Mouse (Mus musculus) ovary, adult 18-20 months (tissue): ENCODE results near the gene Madcam1.
"Not testable (repeated sequence)": the region's sequence is repeated elsewhere in the genome, so short reads cannot be mapped to it uniquely, and the experiment has no call there.

Experiments used
- DNase-seq: peaks from one replicate; pipeline ENCODE4 v3.0.0; 2022; ENCODE audit warnings: low spot score, mixed read lengths

Madcam1 gene

DNA sequence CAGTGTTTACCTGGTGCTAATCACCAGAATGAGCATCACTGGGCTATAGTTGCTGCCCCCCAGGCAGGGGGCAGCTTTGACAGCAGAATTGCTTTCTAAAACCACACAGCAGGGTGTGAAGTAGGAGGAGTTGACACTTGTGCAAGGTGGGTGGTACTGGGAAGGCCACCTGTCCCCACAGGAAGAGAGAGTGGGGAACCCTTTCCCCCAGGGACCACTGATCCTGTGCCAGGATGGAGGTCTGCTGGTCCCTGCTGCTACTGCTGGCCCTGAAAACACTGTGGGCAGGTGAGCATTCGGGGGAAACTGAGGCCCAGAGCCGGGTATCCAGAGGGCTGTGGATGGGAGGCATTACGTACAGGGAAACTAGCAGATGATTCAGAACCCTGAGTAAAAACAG, 24.8 kb downstream of the Madcam1 start:
- DNase-seq = no peak

DNA sequence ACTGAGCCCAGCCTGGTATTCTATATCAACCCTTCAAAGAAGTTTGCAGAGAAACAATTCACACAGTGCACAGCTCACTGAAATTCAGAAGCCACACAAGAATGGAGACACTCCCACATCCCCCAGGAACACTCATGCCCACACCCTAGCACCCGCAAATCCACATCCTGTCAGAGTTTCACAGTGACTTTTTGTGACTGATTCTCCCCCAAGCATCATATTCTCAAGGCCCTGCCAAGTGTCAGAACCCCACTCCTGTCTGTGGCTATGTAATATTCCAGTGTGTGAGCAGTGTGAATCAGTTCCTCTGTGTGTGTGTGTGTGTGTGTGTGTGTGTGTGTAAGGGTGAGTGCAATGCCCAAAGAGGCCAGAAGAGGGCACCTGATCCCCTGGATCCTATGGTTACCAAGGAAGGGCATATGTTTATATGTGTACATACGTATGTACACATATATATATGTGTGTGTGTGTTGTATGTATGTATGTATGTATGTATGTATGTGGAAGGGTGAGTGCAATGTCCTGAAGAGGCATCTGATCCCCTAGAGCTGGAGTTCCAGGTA, 27.7 kb downstream of the Madcam1 start:
- DNase-seq = no peak

DNA sequence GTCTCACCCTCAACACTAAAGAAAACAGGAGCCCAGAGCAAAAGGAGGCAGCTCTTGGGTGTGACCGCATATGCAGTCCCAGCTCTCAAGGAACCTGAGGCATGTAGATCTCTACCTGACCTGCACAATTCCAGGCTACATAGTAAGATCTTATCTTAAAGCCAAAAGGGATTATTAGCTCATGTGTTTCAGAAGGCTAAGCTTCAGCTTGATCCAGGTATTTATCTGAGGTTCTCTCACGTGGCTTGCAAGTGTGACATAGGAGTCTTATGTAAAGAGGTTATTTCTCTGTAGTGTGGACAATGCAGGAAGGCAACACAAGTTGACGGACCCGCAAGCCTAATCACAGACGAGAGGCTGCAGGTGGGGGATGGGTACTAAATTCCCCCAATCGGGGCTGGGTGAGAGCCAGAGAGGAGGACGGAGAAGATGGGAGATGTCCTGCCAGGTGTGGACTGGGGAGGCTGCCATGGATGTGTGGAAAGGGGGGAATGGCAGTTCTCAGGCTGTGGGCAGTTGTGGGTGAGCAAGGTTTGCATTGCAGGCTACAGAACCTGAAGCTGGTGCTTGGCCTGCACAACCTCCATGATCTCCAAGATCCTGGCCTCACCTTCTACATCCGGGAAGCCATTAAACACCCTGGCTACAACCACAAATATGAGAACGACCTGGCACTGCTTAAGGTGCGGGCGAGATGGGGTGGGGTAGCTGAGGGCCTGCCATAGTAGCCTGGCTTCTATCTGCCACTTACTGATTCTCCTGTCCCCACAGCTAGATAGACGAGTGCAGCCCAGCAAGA, 29.4 kb downstream of the Madcam1 start:
- DNase-seq = no peak

DNA sequence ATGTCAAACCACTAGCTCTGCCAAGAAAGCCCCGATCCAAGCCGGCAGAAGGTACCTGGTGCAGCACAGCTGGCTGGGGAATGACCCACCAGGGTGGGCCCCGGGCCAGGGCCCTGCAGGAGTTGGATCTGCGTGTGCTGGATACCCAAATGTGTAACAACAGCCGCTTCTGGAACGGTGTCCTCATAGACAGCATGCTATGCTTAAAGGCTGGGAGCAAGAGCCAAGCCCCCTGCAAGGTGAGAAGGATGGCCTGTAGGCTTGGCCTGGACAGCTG, 30.0 kb downstream of the Madcam1 start:
- DNase-seq = no peak

DNA sequence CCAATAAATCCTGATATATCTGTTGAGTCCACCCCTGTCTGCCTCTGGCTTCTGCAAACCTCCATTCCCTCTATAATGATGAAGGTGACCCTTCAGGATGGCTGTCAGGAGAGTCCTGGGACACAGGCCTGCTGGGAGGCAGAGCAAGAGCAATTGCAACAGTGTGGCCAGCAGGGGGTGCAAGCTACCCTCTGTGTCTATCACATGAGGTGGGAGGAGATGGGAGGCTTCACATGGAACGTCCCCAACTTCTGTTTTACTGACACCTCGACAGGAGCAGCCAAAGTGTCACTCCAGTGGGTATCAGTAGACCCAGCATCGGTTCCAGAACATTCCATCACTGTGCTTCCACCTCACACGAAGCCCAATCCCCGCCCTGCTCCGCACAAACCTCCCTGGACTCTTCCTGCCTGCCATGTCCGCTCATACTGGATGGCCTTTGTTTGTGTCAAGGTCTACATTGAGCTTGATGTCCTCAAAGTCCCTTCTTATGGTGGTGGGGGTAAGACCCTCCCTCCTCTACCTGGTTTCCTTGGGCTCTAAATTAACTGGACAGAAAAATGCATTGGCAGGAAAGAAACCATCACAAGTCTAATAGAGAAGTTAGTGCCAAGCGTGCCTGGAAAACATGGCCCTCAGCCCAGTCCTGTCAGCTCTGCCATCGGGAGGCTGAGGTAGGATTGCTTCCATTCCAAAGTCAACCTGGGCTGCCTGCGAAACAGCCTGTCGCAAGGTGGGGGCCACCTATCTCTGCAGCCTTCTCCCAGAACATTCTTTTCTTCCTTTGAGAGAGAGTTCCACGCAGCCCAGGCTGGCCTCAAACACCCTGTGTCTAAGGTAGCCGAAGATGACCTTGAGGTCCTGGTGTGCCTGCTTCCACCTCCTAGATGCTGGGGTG, 31.1 kb downstream of the Madcam1 start:
- peak; percentile 50 for DNase-seq

DNA sequence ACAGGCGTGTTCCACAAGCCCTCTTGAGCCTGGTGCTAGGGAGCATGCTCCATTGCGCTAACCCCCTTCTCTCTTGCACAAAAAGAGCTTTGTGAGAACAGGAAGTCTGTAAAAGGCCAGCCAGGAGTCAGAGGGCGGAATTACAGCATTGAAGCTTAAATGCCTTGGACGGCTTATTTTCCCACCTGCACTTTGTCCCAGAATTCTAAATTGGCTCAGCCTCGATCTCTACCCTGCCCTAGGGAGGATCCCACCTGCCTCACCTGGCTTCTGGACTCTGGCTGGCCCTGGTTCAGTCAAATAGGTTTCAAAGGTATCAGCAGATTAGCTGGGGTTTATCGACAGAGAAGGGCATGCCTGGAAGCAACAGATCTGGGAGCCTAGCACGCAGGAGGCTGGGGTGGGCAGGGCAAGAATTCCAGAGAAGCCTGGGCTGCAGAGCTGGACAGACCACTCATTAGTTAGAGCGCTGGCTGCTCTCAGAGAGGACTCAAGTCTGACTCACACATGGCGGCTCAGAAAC, 31.8 kb downstream of the Madcam1 start:
- no peak for DNase-seq

DNA sequence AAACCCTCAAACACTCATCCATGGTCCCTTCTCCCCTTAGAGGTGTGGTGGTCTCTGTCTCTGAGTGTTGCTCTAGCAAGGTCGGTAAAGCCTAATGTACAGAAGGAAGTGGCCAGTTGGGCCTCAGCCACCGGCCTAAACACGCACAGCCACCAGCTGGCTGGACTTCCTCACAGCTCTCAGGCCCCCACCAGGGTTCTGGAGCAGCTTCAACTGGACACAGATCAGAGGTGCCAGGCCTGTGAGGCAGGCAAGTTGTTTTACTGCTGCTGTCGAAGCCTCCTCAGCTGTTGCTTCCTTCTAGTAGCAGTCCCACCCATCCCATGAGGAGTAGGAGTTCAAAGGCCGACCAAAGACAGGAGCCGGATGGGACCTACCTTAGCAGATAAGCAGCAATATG, 33.6 kb downstream of the Madcam1 start:
- no peak for DNase-seq

DNA sequence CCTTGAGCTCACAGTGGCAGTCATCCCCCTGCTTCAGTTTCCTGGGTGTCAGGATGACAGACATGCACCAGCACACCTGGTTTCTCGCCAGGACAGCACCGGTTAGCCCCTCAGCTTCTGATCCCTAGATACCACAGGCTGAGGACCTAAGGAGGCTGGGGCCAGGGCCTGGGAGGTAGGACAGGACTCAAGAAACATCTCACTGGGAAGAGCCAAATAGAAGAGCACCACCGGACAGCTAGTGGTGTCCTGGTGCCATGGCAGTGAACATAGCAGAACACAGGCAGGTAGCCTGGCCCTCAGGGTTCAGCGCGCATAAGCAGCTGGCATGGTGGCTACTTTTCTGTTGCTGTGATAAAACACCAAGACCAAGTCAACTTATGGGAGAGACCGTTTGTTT, 34.1 kb downstream of the Madcam1 start:
- DNase-seq = no peak

DNA sequence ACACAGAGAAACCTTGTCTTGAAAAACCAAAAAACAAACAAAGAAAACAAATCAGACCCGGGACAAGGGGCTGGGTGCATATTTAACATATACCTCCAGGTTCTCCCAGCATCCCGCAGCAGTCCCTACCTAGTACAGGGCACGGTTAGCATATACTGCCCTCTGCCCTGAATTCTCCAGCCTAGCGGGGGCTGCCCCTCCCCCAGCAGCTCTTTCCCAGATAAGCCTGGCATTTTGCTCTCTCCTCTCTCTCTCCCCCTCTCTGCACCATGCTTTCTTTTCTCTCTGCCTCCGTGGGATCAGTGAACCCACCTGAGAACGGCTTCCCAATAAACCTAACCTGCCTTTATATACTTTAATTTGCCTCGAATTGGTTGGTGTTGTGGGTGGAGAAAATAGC, 36.3 kb downstream of the Madcam1 start:
- no peak for DNase-seq

DNA sequence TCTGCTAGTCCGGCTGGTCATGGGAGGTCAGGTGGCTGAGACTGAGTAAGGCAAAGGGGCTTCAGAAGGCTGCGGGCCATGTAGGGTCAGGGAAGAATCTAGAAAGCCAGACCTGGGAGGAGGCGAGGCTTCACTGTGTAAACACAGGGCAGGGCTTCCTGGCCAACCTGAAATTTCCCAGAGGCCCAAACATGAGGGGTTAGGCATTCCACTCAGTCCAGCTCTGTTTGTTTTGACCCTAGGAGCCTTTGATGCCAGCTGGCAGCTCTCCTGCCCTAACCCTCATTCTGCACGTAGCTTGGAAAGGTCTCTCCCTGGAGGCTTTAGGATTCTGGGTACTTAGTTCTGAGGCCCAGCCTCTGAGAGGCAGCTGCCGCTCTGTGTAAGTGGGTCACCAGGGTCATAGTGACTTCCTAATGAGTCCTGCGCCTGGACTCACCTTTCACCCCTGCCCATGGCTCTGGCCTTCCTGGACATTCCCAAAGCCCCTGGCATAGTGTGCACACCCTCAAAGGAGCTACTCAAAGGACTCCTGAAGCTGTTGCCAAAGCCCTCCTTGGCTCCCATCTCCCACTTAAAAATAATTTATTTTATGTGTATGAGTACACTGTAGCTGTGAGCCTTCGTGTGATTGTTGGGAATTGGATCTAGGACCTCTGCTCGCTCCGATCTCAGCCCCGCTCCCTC, 37.2 kb downstream of the Madcam1 start:
- DNase-seq = no peak

DNA sequence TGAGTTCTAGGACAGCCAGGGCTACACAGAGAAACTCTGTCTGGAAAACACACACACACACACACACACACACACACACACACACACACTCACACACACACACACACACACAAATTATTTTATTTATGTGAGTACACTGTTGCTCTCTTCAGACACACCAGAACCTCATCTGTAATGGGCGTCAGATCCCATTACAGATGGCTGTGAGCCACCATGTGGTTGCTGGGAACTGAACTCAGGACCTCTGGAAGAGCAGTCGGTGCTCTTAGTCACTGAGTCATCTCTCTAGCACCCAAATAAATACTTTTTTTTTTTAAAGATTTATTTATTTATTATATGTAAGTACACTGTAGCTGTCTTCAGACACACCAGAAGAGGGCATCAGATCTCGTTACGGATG, 38.6 kb downstream of the Madcam1 start:
- not testable (repeated sequence) for DNase-seq

DNA sequence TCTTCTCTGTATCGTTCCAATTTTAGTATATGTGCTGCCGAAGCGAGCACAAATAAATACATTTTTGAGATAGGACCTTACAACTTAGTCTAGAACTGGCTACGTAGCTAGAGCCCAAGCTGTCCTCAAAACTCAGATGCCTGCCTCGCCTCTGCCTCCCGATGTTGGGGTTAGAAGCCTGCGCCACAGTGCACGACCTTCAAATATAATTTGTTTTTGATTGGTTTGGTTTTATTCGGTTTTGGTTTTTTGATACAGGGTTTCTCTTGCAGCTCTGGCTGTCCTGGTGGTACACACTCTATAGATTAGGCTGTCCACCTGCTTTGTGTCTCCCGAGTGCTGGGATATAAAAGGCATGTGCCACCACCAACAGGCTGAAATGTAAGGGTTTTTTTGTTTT, 39.2 kb downstream of the Madcam1 start:
- DNase-seq = no peak

DNA sequence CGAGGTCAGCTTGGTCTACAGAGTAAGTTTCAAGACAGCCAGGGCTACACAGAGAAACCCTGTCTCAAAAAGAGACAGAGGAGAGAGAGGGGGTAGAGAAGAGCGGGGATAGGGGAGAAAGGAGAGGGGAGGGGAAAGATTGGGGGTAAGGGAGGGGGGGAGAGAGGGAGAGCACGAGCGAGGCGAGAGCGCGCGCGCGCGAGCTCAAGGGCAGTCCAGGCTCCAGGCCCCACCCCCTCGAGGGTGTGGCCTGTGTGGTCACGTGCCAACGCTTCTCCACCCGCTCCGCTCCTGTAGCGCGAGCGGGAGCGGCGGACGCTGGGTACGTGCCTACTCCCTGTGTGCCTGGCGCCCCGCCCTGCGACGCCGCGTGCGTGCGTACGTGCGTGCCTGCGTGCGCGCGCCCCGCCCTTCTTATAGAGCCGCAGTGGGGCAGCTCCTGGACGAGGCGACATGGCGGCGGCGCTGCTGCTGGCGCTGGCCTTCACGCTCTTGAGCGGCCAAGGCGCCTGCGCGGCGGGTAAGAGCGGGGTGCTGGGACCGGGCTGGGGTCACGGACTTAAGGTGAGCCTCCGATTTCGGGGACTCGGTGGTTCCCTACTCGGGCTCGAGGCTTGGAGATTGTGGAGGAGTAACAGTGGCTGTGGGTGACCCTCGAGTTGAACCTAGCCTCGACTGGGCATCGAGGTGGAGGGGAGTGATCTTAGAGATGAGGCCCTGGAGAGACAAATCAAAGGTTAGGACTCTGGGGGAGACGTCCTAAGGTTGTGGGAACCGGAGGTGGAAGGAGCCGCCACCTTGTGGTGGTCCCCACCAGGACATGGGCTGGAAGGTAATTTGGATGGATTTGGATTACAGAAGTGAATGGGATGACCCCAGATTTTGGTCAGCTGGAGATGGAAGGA, 40.0 kb downstream of the Madcam1 start, which contains the start of gene Bsg:
TSS of gene Bsg (plus strand) at position 427 of the 905 bp plus-strand sequence.
- peak; percentile 99 for DNase-seq

DNA sequence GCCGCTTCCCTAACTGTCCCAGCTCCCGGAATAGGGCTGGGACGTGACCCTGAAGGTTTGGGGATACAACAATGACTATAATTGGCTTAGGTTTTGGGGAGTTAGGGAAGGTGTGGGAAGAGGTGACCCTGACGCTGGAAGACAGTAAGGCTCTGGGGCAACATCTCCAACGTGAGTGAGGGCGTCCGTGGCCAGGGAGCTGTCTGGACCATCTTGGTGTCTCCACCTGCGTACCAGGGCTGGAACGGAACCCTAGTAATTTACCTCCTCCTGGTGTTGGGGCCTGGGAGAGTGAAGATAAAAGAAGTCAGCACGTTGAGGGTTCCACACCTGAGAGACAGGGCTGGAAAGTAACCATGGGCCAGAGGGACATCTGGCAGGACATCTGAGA, 40.6 kb downstream of the Madcam1 start:
- DNase-seq = no peak

DNA sequence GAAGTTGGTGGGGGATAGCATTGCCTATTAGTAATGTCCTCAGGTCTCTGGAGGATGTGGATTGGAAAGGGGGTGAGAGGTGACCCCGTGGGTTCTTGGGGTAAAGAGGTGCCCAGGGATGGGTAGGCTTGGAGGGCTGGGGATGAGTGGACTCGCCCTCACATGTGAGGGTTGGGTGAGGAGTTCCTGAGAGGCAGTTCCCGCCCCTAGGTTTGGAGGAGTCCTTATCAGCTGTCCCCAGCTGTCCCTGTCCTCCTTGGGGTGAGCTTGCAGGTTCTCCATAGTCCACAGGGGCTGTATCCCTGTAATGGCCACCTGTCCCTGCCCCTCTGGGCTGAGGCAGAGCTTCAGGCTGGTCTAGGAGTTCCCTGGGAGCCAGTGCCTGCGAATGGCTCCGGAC, 41.6 kb downstream of the Madcam1 start:
- no peak for DNase-seq

DNA sequence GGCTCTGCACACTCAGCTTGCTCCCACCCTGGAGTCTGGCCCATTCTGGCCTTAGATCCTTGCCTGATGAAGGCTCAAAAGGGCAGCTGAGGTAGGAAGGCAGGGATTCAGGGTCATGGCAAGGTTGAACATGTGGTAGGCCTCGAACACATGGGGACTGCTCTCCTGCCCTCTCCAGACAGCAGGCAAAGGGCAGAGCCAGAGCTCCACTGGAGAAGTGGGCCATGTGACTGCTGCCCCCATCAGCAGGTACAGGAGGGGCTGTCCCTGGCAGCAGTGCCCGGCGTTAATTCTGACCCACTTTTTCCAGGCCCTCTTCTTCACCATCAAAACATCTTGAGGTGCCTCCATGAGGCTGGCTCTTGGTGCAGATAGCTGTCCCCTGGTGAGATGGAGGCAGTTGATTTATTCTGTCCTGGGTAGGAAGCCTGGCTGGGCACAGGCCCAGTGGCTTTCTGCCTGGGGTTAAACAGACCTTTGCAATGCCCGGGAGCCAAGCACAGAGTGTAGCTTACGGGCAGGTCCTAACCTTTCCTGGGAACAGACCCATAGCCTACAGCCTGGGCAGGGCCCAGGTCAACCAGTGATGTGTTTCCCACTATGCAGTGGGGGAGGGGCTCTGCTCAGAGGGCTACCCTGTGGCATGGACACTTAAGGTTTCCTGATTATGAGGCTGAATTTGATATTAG, 42.2 kb downstream of the Madcam1 start:
- DNase-seq = no peak

DNA sequence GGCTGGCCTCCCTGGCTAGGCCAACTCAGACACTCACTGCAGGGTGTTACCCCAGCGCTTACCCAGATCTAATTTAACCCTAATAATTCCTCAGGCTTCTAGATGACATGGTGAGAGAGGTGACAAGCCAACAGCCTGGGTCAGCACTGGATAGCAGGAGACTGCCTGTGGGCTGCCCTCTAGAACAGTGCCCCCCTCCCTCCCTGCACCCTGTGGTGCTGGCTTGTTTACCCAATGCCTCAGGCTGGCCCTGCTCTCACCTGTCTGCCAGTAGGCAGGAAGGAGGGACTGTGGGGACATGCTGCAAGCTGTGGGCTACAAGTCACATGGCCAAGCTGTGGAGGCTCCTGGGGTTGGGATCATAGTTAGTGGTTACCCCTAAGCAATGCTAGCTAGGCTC, 42.8 kb downstream of the Madcam1 start:
- DNase-seq = no peak

DNA sequence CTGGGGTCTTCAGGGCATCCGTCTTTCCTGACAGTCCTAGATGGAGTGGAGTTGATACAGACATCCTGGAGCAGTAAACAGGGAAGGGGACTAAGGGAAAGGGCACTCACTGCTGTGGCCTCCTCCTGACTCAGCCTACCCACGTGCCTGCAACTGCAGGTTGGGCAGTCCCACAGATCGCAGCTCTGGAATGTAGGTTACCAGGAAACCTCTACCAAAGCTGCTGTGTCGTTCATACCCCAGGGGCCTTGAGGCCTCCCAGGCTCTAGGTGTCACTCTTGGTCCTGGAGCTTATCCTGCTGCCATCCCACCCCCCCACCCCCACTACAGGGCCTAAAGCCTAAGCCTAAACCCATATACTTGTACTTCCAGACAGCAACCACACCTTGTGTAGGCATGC, 43.4 kb downstream of the Madcam1 start:
- no peak for DNase-seq

DNA sequence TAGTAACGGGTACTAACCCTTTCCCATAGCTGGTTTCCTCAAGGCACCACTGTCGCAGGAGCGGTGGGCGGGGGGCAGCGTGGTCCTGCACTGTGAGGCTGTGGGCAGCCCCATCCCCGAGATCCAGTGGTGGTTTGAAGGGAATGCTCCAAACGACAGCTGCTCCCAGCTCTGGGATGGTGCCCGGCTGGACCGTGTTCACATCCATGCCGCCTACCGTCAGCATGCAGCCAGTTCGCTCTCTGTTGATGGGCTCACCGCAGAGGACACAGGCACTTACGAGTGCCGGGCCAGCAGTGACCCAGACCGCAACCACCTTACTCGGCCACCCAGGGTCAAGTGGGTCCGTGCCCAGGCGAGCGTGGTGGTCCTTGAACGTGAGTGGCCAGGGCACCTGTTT, 44.3 kb downstream of the Madcam1 start:
- DNase-seq = no peak

DNA sequence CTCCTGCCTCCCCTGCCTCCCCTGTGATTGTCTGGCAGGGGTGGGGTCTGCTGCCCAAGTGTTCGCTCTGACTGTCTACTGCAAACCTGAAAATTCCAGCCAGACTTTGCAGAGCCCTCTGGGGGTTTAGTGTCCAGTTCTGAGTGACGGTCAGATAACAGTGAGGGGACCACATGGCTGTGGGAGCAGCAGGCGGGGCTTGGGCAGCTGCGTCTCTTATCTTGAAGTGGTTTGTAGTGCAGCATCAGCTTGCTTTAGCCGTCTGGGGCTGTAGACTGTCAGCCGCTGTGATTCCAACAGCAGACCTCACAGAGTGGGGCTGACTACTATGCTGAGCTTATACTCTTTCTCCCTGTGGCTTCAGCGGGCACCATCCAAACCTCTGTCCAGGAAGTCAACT, 44.9 kb downstream of the Madcam1 start:
- no peak for DNase-seq

DNA sequence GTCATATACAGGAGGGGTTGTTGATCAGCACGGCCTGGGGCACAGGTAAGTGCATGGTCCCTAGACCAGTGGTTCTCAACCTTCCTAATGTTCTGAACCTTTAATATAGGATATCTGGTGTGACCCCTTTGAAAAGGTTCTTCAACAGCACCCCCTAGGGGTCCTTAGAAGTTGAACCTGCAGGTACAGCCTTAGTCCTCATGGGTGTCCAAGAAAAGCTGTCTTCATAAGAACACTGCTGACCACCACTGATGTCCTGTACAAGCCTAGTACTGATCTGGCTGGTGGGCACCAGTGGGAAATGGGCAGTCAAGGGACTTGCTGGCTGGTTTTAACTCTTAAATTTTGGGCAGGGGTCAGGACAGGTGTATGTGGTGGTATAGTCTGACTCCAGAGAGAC, 47.7 kb downstream of the Madcam1 start:
- DNase-seq = no peak
